Mouse (Mus musculus): Measurements from ENCODE around the gene Noxred1. TPM values are rescaled to one million over a fixed set of nuclear protein-coding genes. Genes with fewer than 3 reads are reported as not detected.

Noxred1 gene
- polyA plus RNA-seq, 1 experiment from 2014 or later = 0.78 TPM

- Histone ChIP-seq H3K27ac (ENCODE audit: low read length) (no peak overlapping the region), H3K9ac (replicated peaks; ENCODE audit: low read depth, low read length) (no peak overlapping the region), H3K27me3 (ENCODE audit: control insufficient read depth, insufficient read depth, low read length) (no peaks in the 10 kb centered on the region), H3K4me1 (ENCODE audit: control insufficient read depth, insufficient read depth, low read length) (no peaks in the 10 kb centered on the region), H3K4me3 (ENCODE audit: low read depth, low read length) (no peak overlapping the region), H3K9me3 (ENCODE audit: control insufficient read depth, low read depth, low read length) (no peaks in the 10 kb centered on the region), H3K4me2 (replicated peaks; ENCODE audit: low read depth, low read length) (no peak overlapping the region), H3K36me3 (ENCODE audit: control insufficient read depth, insufficient read depth, low read length) (peaks cover 66% of the 10 kb centered on the region)
- ATAC-seq (ENCODE audit: insufficient number of reproducible peaks, insufficient read depth, low FRiP score, low read depth) = no peak
- 95% methylated on average over 5 of the region's 5 CpGs for WGBS
Observed at GRCm38 (mm10) chr12:87256629-87257028, 18.1 kb upstream of the Noxred1 start.

- H3K27ac ChIP-seq (ENCODE audit: low read length) = no peak overlapping the region
- no peak overlapping the region for H3K4me2 ChIP-seq (replicated peaks; ENCODE audit: low read depth, low read length)
- H3K4me3 ChIP-seq (ENCODE audit: low read depth, low read length) = no peak overlapping the region
- H3K9ac ChIP-seq (replicated peaks; ENCODE audit: low read depth, low read length) = no peak overlapping the region
- H3K36me3 ChIP-seq (ENCODE audit: control insufficient read depth, insufficient read depth, low read length) = peaks cover 76% of the 10 kb centered on the region
- 92% methylated on average over 6 of the region's 6 CpGs for WGBS
- no peaks in the 10 kb centered on the region for H3K9me3 ChIP-seq (ENCODE audit: control insufficient read depth, low read depth, low read length)
- no peaks in the 10 kb centered on the region for H3K4me1 ChIP-seq (ENCODE audit: control insufficient read depth, insufficient read depth, low read length)
- no peaks in the 10 kb centered on the region for H3K27me3 ChIP-seq (ENCODE audit: control insufficient read depth, insufficient read depth, low read length)
- ATAC-seq (ENCODE audit: insufficient number of reproducible peaks, insufficient read depth, low FRiP score, low read depth) = no peak
Observed at GRCm38 (mm10) chr12:87253878-87254277, 15.3 kb upstream of the Noxred1 start.

DNA sequence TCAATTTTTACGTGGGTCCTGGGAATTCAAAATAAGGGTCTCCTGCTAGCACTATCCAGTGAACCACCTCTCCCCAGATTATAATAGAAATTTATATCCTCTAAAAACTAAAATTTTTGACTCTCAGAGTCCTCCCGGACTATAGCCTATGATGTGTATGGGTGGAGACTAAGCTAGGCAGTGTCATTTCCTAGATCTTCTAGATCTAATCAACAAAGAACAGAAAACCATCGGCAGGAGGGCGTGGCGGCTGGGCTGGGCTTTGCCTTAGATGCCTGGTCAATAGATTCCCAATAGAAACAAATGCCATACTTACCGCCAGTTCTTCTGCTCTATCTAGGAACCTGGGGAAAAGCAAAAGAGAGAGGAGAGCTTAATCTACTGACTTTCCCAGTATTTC, 11.6 kb upstream of the Noxred1 start:
- peaks cover 60% of the 10 kb centered on the region for H3K36me3 ChIP-seq (ENCODE audit: control insufficient read depth, insufficient read depth, low read length)
- no peak for ATAC-seq (ENCODE audit: insufficient number of reproducible peaks, insufficient read depth, low FRiP score, low read depth)
- H3K9ac ChIP-seq (replicated peaks; ENCODE audit: low read depth, low read length) = no peak overlapping the region
- H3K27me3 ChIP-seq (ENCODE audit: control insufficient read depth, insufficient read depth, low read length) = no peaks in the 10 kb centered on the region
- H3K27ac ChIP-seq (ENCODE audit: low read length) = no peak overlapping the region
- no peaks in the 10 kb centered on the region for H3K4me1 ChIP-seq (ENCODE audit: control insufficient read depth, insufficient read depth, low read length)
- WGBS = 82% methylated on average over 6 of the region's 6 CpGs
- H3K4me2 ChIP-seq (replicated peaks; ENCODE audit: low read depth, low read length) = no peak overlapping the region
- H3K9me3 ChIP-seq (ENCODE audit: control insufficient read depth, low read depth, low read length) = no peaks in the 10 kb centered on the region
- no peak overlapping the region for H3K4me3 ChIP-seq (ENCODE audit: low read depth, low read length)

- Histone ChIP-seq H3K4me2 (replicated peaks; ENCODE audit: low read depth, low read length) (no peak overlapping the region), H3K4me1 (ENCODE audit: control insufficient read depth, insufficient read depth, low read length) (no peaks in the 10 kb centered on the region), H3K4me3 (ENCODE audit: low read depth, low read length) (no peak overlapping the region), H3K9ac (replicated peaks; ENCODE audit: low read depth, low read length) (no peak overlapping the region), H3K27ac (ENCODE audit: low read length) (no peak overlapping the region), H3K36me3 (ENCODE audit: control insufficient read depth, insufficient read depth, low read length) (peaks cover 28% of the 10 kb centered on the region), H3K27me3 (ENCODE audit: control insufficient read depth, insufficient read depth, low read length) (no peaks in the 10 kb centered on the region), H3K9me3 (ENCODE audit: control insufficient read depth, low read depth, low read length) (no peaks in the 10 kb centered on the region)
- 86% methylated on average over 5 of the region's 5 CpGs for WGBS
- no peak for ATAC-seq (ENCODE audit: insufficient number of reproducible peaks, insufficient read depth, low FRiP score, low read depth)
Observed at GRCm38 (mm10) chr12:87236882-87237483, 1.5 kb downstream of the Noxred1 start.

- Histone ChIP-seq H3K4me2 (replicated peaks; ENCODE audit: low read depth, low read length) (no peak overlapping the region), H3K4me3 (ENCODE audit: low read depth, low read length) (no peak overlapping the region), H3K27ac (ENCODE audit: low read length) (no peak overlapping the region), H3K36me3 (ENCODE audit: control insufficient read depth, insufficient read depth, low read length) (no peaks in the 10 kb centered on the region), H3K4me1 (ENCODE audit: control insufficient read depth, insufficient read depth, low read length) (no peaks in the 10 kb centered on the region), H3K27me3 (ENCODE audit: control insufficient read depth, insufficient read depth, low read length) (no peaks in the 10 kb centered on the region), H3K9me3 (ENCODE audit: control insufficient read depth, low read depth, low read length) (no peaks in the 10 kb centered on the region), H3K9ac (replicated peaks; ENCODE audit: low read depth, low read length) (no peak overlapping the region)
- ATAC-seq (ENCODE audit: insufficient number of reproducible peaks, insufficient read depth, low FRiP score, low read depth) = no peak
Observed at GRCm38 (mm10) chr12:87230379-87230895, 8.1 kb downstream of the Noxred1 start.

DNA sequence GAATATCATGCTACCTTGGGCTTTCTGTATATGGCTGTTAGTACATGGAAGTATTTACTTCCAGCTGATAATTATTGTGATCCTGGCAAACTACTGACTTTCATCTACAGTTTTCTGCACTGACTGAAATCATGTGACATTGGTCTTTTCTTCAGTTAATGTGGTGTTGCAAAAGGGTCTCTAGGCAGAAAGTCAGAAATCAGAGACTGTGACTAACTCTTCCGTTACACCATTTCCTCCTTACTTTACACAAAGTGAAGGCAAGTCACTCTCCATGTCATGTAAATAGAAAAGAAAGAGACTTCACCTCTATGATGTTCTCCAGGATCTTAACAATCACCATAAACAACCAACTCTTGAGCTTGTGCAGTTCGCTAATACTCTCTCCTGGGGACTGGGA, 8.9 kb downstream of the Noxred1 start:
- no peak overlapping the region for H3K27ac ChIP-seq (ENCODE audit: low read length)
- no peaks in the 10 kb centered on the region for H3K36me3 ChIP-seq (ENCODE audit: control insufficient read depth, insufficient read depth, low read length)
- H3K27me3 ChIP-seq (ENCODE audit: control insufficient read depth, insufficient read depth, low read length) = no peaks in the 10 kb centered on the region
- no peak overlapping the region for H3K9ac ChIP-seq (replicated peaks; ENCODE audit: low read depth, low read length)
- WGBS = 94% methylated on average over 2 of the region's 2 CpGs
- no peak overlapping the region for H3K4me2 ChIP-seq (replicated peaks; ENCODE audit: low read depth, low read length)
- no peak overlapping the region for H3K4me3 ChIP-seq (ENCODE audit: low read depth, low read length)
- ATAC-seq (ENCODE audit: insufficient number of reproducible peaks, insufficient read depth, low FRiP score, low read depth) = no peak
- no peaks in the 10 kb centered on the region for H3K9me3 ChIP-seq (ENCODE audit: control insufficient read depth, low read depth, low read length)
- no peaks in the 10 kb centered on the region for H3K4me1 ChIP-seq (ENCODE audit: control insufficient read depth, insufficient read depth, low read length)

GRCm38 (mm10) chr12:87226801-87227200, 11.7 kb downstream of the Noxred1 start:
- 0 out of 2 replicates have a peak, but pooled peaks have one; percentile 6 for ATAC-seq (ENCODE audit: insufficient number of reproducible peaks, insufficient read depth, low FRiP score, low read depth)
- Histone ChIP-seq H3K36me3 (ENCODE audit: control insufficient read depth, insufficient read depth, low read length) (no peaks in the 10 kb centered on the region), H3K4me2 (replicated peaks; ENCODE audit: low read depth, low read length) (no peak overlapping the region), H3K9ac (replicated peaks; ENCODE audit: low read depth, low read length) (no peak overlapping the region), H3K27ac (ENCODE audit: low read length) (no peak overlapping the region), H3K4me1 (ENCODE audit: control insufficient read depth, insufficient read depth, low read length) (no peaks in the 10 kb centered on the region), H3K9me3 (ENCODE audit: control insufficient read depth, low read depth, low read length) (no peaks in the 10 kb centered on the region), H3K27me3 (ENCODE audit: control insufficient read depth, insufficient read depth, low read length) (no peaks in the 10 kb centered on the region), H3K4me3 (ENCODE audit: low read depth, low read length) (no peak overlapping the region)
- WGBS = 78% methylated on average over 7 of the region's 7 CpGs

GRCm38 (mm10) chr12:87224950-87225349, 13.6 kb downstream of the Noxred1 start:
- H3K27ac ChIP-seq (ENCODE audit: low read length) = no peak overlapping the region
- WGBS = 74% methylated on average over 10 of the region's 10 CpGs

GRCm38 (mm10) chr12:87219362-87219761, 19.2 kb downstream of the Noxred1 start:
- H3K27ac ChIP-seq (ENCODE audit: low read length) = no peak overlapping the region
- H3K9me3 ChIP-seq (ENCODE audit: control insufficient read depth, low read depth, low read length) = no peaks in the 10 kb centered on the region
- 44% methylated on average over 7 of the region's 7 CpGs for WGBS
- no peaks in the 10 kb centered on the region for H3K4me1 ChIP-seq (ENCODE audit: control insufficient read depth, insufficient read depth, low read length)
- no peak for ATAC-seq (ENCODE audit: insufficient number of reproducible peaks, insufficient read depth, low FRiP score, low read depth)
- no peak overlapping the region for H3K9ac ChIP-seq (replicated peaks; ENCODE audit: low read depth, low read length)
- no peak overlapping the region for H3K4me3 ChIP-seq (ENCODE audit: low read depth, low read length)
- no peaks in the 10 kb centered on the region for H3K27me3 ChIP-seq (ENCODE audit: control insufficient read depth, insufficient read depth, low read length)
- no peak overlapping the region for H3K4me2 ChIP-seq (replicated peaks; ENCODE audit: low read depth, low read length)
- no peaks in the 10 kb centered on the region for H3K36me3 ChIP-seq (ENCODE audit: control insufficient read depth, insufficient read depth, low read length)

More at GRCm38 (mm10) chr12:87224950-87225349, 13.6 kb downstream of the Noxred1 start:
- Histone ChIP-seq H3K27me3 (ENCODE audit: control insufficient read depth, insufficient read depth, low read length) (no peaks in the 10 kb centered on the region), H3K9me3 (ENCODE audit: control insufficient read depth, low read depth, low read length) (no peaks in the 10 kb centered on the region), H3K4me3 (ENCODE audit: low read depth, low read length) (no peak overlapping the region), H3K9ac (replicated peaks; ENCODE audit: low read depth, low read length) (no peak overlapping the region), H3K36me3 (ENCODE audit: control insufficient read depth, insufficient read depth, low read length) (no peaks in the 10 kb centered on the region), H3K4me2 (replicated peaks; ENCODE audit: low read depth, low read length) (no peak overlapping the region), H3K4me1 (ENCODE audit: control insufficient read depth, insufficient read depth, low read length) (no peaks in the 10 kb centered on the region)
- ATAC-seq (ENCODE audit: insufficient number of reproducible peaks, insufficient read depth, low FRiP score, low read depth) = no peak
